Mouse (Mus musculus): ENCODE measurements around the gene Ccdc149. TPM values are rescaled to one million over a fixed set of nuclear protein-coding genes. Genes with fewer than 3 reads are reported as not detected.

Ccdc149 gene
- total RNA-seq, 2 experiments from 2014 or later, result 28.2 to 30.7 TPM

DNA sequence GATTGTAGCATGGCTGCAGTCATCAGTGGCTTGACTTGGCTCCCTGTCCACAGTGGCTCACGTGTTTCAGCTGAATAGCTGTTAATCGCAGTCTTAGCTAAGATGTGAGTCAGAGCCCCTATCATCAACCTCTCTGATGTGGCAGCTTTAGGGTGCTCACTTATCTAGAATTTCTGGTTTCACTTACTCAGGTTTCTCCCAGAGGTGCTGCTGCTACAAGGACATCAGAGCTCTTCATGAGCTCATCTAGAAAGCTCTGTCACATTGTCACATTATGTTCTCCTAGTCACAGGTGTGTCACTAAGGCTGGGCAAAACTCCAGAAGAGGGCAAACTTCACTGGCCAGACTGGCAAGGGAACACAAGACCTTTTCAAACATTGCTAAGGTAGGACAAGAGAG is 132.2 kb downstream of the Ccdc149 start:
- no peak for DNase-seq
- intact Hi-C loops (cut with DNase I), result no loop called here

- intact Hi-C loops (cut with DNase I), result no loop called here
- no peak for DNase-seq
These were observed 135.7 kb downstream of the Ccdc149 start for GRCm38 (mm10) chr5:52335590-52335989.

- DNase-seq, result no peak
- intact Hi-C loops (cut with DNase I), result no loop called here
These were observed 139.2 kb downstream of the Ccdc149 start for GRCm38 (mm10) chr5:52332120-52332519.

Other genes with a start within 250 kb of the Ccdc149 start
- 1 to 10 TPM; 2.6 to 2.9 TPM for gene Sod3, start 107.7 kb downstream of the Ccdc149 start, total RNA-seq (2021)
- 10 to 100 TPM; 32.3 to 33.9 TPM for gene Lgi2, start 94.9 kb upstream of the Ccdc149 start, total RNA-seq (2021)
- 10 to 100 TPM; 11.3 TPM for gene Sepsecs, start 198.2 kb upstream of the Ccdc149 start, total RNA-seq (2021)